Mouse (Mus musculus): Measurements from ENCODE around the gene Ppp2r5b. TPM values are rescaled to one million over a fixed set of nuclear protein-coding genes. Genes with fewer than 3 reads are reported as not detected.

The Ppp2r5b gene
- polyA plus RNA-seq, 1 experiment from 2014 or later = 14.7 TPM

GRCm38 (mm10) chr19:6236053-6236441 is 375 bp upstream of the Ppp2r5b start:
- H3K27ac ChIP-seq (replicated peaks) = peak overlapping the region; percentile 96
- H3K9ac ChIP-seq (ENCODE audit: low read length) = peak overlapping the region; percentile 80
- H3K4me1 ChIP-seq (replicated peaks; ENCODE audit: control insufficient read depth, insufficient read depth) = peaks cover 10% of the 10 kb centered on the region; the same call in 1 of the 2 replicates
- H3K4me3 ChIP-seq (ENCODE audit: low read depth, low read length) = peak overlapping the region; percentile 75
- TF ChIP-seq CTCF (IDR thresholded peaks at IDR 0.05; ENCODE audit: low read depth) (no peak), EP300 (optimal IDR thresholded peaks at IDR 0.05) (peak; percentile 57)
- no peaks in the 10 kb centered on the region for H3K27me3 ChIP-seq (ENCODE audit: control insufficient read depth, insufficient read depth, low read length)
- 1% methylated on average over 9 of the region's 9 CpGs for WGBS
- peak; percentile 88 for DNase-seq (ENCODE audit: low spot score)
- H3K4me2 ChIP-seq (replicated peaks; ENCODE audit: low read depth) = peak overlapping the region; percentile 85
- H3K9me3 ChIP-seq (ENCODE audit: control insufficient read depth, low read length) = no peaks in the 10 kb centered on the region
- H3K36me3 ChIP-seq (ENCODE audit: control insufficient read depth, insufficient read depth, low read length) = peaks cover 6% of the 10 kb centered on the region; the same call in 1 of the 2 replicates
- ATAC-seq (ENCODE audit: low FRiP score, low TSS enrichment) = peak; percentile 85

GRCm38 (mm10) chr19:6234337-6235083 is 1.2 kb downstream of the Ppp2r5b start:
- ATAC-seq (ENCODE audit: low FRiP score, low TSS enrichment) = no peak
- Histone ChIP-seq H3K4me2 (replicated peaks; ENCODE audit: low read depth) (peak overlapping the region; percentile 85), H3K27me3 (ENCODE audit: control insufficient read depth, insufficient read depth, low read length) (no peaks in the 10 kb centered on the region), H3K4me1 (replicated peaks; ENCODE audit: control insufficient read depth, insufficient read depth) (peaks cover 10% of the 10 kb centered on the region; the same call in 1 of the 2 replicates), H3K36me3 (ENCODE audit: control insufficient read depth, insufficient read depth, low read length) (peaks cover 6% of the 10 kb centered on the region; the same call in 1 of the 2 replicates), H3K4me3 (ENCODE audit: low read depth, low read length) (peak overlapping the region; percentile 75), H3K9ac (ENCODE audit: low read length) (peak overlapping the region; percentile 80), H3K9me3 (ENCODE audit: control insufficient read depth, low read length) (no peaks in the 10 kb centered on the region), H3K27ac (replicated peaks) (no peak overlapping the region)
- TF ChIP-seq EP300 (optimal IDR thresholded peaks at IDR 0.05) = no peak
- TF ChIP-seq CTCF (IDR thresholded peaks at IDR 0.05; ENCODE audit: low read depth) = no peak
- peak; percentile 46 for DNase-seq (ENCODE audit: low spot score)
- WGBS = 61% methylated on average over 11 of the region's 11 CpGs

- H3K4me2 ChIP-seq (replicated peaks; ENCODE audit: low read depth) = no peak overlapping the region
- H3K27me3 ChIP-seq (ENCODE audit: control insufficient read depth, insufficient read depth, low read length) = no peaks in the 10 kb centered on the region
- H3K9ac ChIP-seq (ENCODE audit: low read length) = no peak overlapping the region
- H3K4me1 ChIP-seq (replicated peaks; ENCODE audit: control insufficient read depth, insufficient read depth) = peaks cover 10% of the 10 kb centered on the region; the same call in 1 of the 2 replicates
- no peak overlapping the region for H3K27ac ChIP-seq (replicated peaks)
- WGBS = 92% methylated on average over 16 of the region's 16 CpGs
- TF ChIP-seq CTCF (IDR thresholded peaks at IDR 0.05; ENCODE audit: low read depth) (no peak), EP300 (optimal IDR thresholded peaks at IDR 0.05) (no peak)
- no peak for ATAC-seq (ENCODE audit: low FRiP score, low TSS enrichment)
- no peaks in the 10 kb centered on the region for H3K9me3 ChIP-seq (ENCODE audit: control insufficient read depth, low read length)
- H3K36me3 ChIP-seq (ENCODE audit: control insufficient read depth, insufficient read depth, low read length) = peaks cover 6% of the 10 kb centered on the region; the same call in 1 of the 2 replicates
- DNase-seq (ENCODE audit: low spot score) = no peak
- no peak overlapping the region for H3K4me3 ChIP-seq (ENCODE audit: low read depth, low read length)
Observed at GRCm38 (mm10) chr19:6233647-6234046, 2.0 kb downstream of the Ppp2r5b start.

GRCm38 (mm10) chr19:6231036-6231435 is 4.6 kb downstream of the Ppp2r5b start:
- H3K27ac ChIP-seq (replicated peaks) = no peak overlapping the region
- TF ChIP-seq CTCF (IDR thresholded peaks at IDR 0.05; ENCODE audit: low read depth) (no peak), EP300 (optimal IDR thresholded peaks at IDR 0.05) (no peak)
- DNase-seq (ENCODE audit: low spot score) (no peak), ATAC-seq (ENCODE audit: low FRiP score, low TSS enrichment) (no peak)
- WGBS = 84% methylated on average over 2 of the region's 2 CpGs
- no peak overlapping the region for H3K4me2 ChIP-seq (replicated peaks; ENCODE audit: low read depth)
- peaks cover 7% of the 10 kb centered on the region; the same call in 1 of the 2 replicates for H3K4me1 ChIP-seq (replicated peaks; ENCODE audit: control insufficient read depth, insufficient read depth)
- no peaks in the 10 kb centered on the region for H3K9me3 ChIP-seq (ENCODE audit: control insufficient read depth, low read length)
- no peaks in the 10 kb centered on the region for H3K27me3 ChIP-seq (ENCODE audit: control insufficient read depth, insufficient read depth, low read length)
- H3K36me3 ChIP-seq (ENCODE audit: control insufficient read depth, insufficient read depth, low read length) = peaks cover 10% of the 10 kb centered on the region; the same call in 1 of the 2 replicates
- no peak overlapping the region for H3K9ac ChIP-seq (ENCODE audit: low read length)
- no peak overlapping the region for H3K4me3 ChIP-seq (ENCODE audit: low read depth, low read length)

- H3K9ac ChIP-seq (ENCODE audit: low read length) = no peak overlapping the region
- DNase-seq (ENCODE audit: low spot score) = no peak
- no peak overlapping the region for H3K27ac ChIP-seq (replicated peaks)
- peaks cover 10% of the 10 kb centered on the region; the same call in 1 of the 2 replicates for H3K36me3 ChIP-seq (ENCODE audit: control insufficient read depth, insufficient read depth, low read length)
- TF ChIP-seq EP300 (optimal IDR thresholded peaks at IDR 0.05) = no peak
- TF ChIP-seq CTCF (IDR thresholded peaks at IDR 0.05; ENCODE audit: low read depth) = no peak
- H3K4me3 ChIP-seq (ENCODE audit: low read depth, low read length) = no peak overlapping the region
- H3K4me2 ChIP-seq (replicated peaks; ENCODE audit: low read depth) = no peak overlapping the region
- no peaks in the 10 kb centered on the region for H3K9me3 ChIP-seq (ENCODE audit: control insufficient read depth, low read length)
- WGBS = 89% methylated on average over 4 of the region's 4 CpGs
- peaks cover 7% of the 10 kb centered on the region; the same call in 1 of the 2 replicates for H3K4me1 ChIP-seq (replicated peaks; ENCODE audit: control insufficient read depth, insufficient read depth)
- no peak for ATAC-seq (ENCODE audit: low FRiP score, low TSS enrichment)
- H3K27me3 ChIP-seq (ENCODE audit: control insufficient read depth, insufficient read depth, low read length) = no peaks in the 10 kb centered on the region
Observed at GRCm38 (mm10) chr19:6230411-6230810, 5.3 kb downstream of the Ppp2r5b start.

GRCm38 (mm10) chr19:6227864-6228263 is 7.8 kb downstream of the Ppp2r5b start:
- Histone ChIP-seq H3K4me1 (replicated peaks; ENCODE audit: control insufficient read depth, insufficient read depth) (no peaks in the 10 kb centered on the region), H3K9ac (ENCODE audit: low read length) (no peak overlapping the region), H3K27me3 (ENCODE audit: control insufficient read depth, insufficient read depth, low read length) (no peaks in the 10 kb centered on the region), H3K4me3 (ENCODE audit: low read depth, low read length) (no peak overlapping the region), H3K9me3 (ENCODE audit: control insufficient read depth, low read length) (no peaks in the 10 kb centered on the region), H3K36me3 (ENCODE audit: control insufficient read depth, insufficient read depth, low read length) (peaks cover 10% of the 10 kb centered on the region; the same call in 1 of the 2 replicates), H3K4me2 (replicated peaks; ENCODE audit: low read depth) (no peak overlapping the region), H3K27ac (replicated peaks) (no peak overlapping the region)
- no peak for TF ChIP-seq CTCF (IDR thresholded peaks at IDR 0.05; ENCODE audit: low read depth)
- no peak for TF ChIP-seq EP300 (optimal IDR thresholded peaks at IDR 0.05)
- ATAC-seq (ENCODE audit: low FRiP score, low TSS enrichment) = no peak
- no peak for DNase-seq (ENCODE audit: low spot score)
- WGBS = 82% methylated on average over 4 of the region's 4 CpGs

Data from stomach, postnatal 0 days (tissue).